Mouse (Mus musculus) forebrain, embryonic 10.5 days (tissue): Measurements from ENCODE around the gene Cd164. TPM values are rescaled to one million over a fixed set of nuclear protein-coding genes. Genes with fewer than 3 reads are reported as not detected.
A peak's percentile ranks its signal among the peaks of the same experiment; 100 is the strongest.

Experiments
- DNase-seq: peaks from one replicate; pipeline ENCODE4 v3.0.0-alpha.2; 2017; ENCODE audit warnings: low spot score; ENCODE audit errors: extremely low spot score
- H3K27ac ChIP-seq: fragments of 300-500 bp; sonication (generic); 2 replicates; pipeline ENCODE4 v1.5.1; 2016; ENCODE audit warnings: mild to moderate bottlenecking
- H3K27me3 ChIP-seq: fragments of 300-500 bp; sonication (generic); 2 replicates; pipeline ENCODE4 v1.6.1; 2016; ENCODE audit warnings: mild to moderate bottlenecking; ENCODE audit not compliant: poor library complexity, severe bottlenecking
- H3K36me3 ChIP-seq: fragments of 300-500 bp; sonication (generic); replicated peaks from 2 replicates; pipeline ENCODE4 v1.6.1; 2016; ENCODE audit warnings: mild to moderate bottlenecking, moderate library complexity
- H3K4me1 ChIP-seq: fragments of 300-500 bp; sonication (generic); 2 replicates; pipeline ENCODE4 v1.6.1; 2016
- H3K4me3 ChIP-seq: fragments of 300-500 bp; sonication (generic); 2 replicates; pipeline ENCODE4 v1.5.1; 2016; ENCODE audit warnings: mild to moderate bottlenecking, moderate library complexity
- H3K9me3 ChIP-seq: fragments of 300-500 bp; sonication (generic); 2 replicates; pipeline ENCODE4 v1.6.1; 2016; ENCODE audit warnings: mild to moderate bottlenecking, moderate library complexity
- WGBS: fragments of 180-500 bp; shearing (Covaris S2); methylation state at CpG from one replicate; pipeline ENCODE4 v1.1.7; 2016; 5-methylcytosine and 5-hydroxymethylcytosine counted together
- polyA plus RNA-seq: library from polyadenylated mRNA; unstranded; fragments of >200 nt; fragmentation: Nextera tagmentation; extraction: Ambion mirVana; gene quantifications from 2 replicates; pipeline ENCODE4 v1.2.1, GENCODE M21; 2016

Gene Cd164
- polyA plus RNA-seq, result 125 and 129 TPM in 2 replicates

DNA sequence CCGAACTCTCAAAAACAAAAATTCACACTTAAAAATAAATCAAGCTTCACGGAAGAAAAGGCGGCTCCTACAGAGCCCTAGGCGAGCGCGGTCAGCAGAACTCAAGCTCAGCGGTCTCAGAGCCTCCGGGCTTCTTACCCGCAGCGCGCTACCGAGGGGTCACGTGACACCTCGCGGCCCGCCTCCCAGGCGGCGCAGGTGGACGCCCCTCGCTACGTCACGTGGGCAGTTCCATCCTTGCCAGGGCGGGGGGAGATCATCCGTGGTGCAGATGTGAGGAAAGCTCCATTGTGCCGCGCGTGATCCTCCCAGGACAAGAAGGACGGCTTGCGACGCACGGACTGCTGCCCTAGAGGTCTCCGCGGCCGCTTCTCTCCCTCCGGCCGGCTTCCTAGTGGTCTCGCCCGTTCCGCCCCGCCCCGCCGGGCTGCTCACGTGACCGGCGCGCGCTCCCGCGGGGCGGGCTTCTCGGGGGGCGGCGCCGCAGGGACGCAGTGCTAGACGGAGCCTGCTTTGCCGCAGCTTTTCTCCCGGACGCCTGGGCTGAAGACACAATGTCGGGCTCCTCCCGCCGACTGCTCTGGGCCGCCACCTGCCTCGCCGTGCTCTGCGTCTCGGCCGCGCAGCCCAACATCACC is at the start of gene Cd164:
Gene Cd164 (plus strand): TSS at position 434 of the 638 bp plus-strand sequence.
- peak within 1 kb of the TSS; percentile 99 for H3K27ac ChIP-seq
- H3K9me3 ChIP-seq, result no peaks in the 10 kb centered on the region
- H3K36me3 ChIP-seq, result peaks cover 17% of the 10 kb centered on the region
- peak; percentile 94 for DNase-seq
- H3K27me3 ChIP-seq, result no peaks in the 10 kb centered on the region
- H3K4me3 ChIP-seq, result peak within 1 kb of the TSS; percentile 94
- H3K4me1 ChIP-seq, result peaks cover 36% of the 10 kb centered on the region
- WGBS, result under 1% methylated on average over 69 of the region's 69 CpGs

DNA sequence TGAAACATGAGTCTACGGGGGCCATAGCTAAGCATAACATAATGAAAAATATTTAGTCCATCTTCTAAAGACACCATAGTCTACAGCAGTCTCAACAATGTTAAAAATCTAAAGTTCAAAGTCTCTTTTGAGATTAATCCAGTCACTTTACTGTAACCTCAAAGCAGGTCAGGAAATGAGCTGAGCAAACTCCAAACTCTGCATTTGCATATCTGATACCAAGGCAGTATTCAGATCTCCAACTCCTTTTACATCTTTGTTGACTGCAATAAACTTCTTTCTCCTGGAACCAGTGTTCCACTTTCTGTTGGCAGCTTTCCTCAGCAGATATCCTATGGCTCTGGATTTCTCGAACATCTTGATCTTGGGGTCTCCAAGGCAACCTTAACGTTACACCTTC is 48.5 kb upstream of the Cd164 start:
- DNase-seq, result no peak
- Histone ChIP-seq H3K36me3 (peaks cover 12% of the 10 kb centered on the region), H3K9me3 (no peaks in the 10 kb centered on the region), H3K27me3 (no peaks in the 10 kb centered on the region), H3K4me3 (no peak overlapping the region), H3K4me1 (peaks cover 10% of the 10 kb centered on the region), H3K27ac (no peak overlapping the region)
- 92% methylated on average over 3 of the region's 3 CpGs for WGBS

DNA sequence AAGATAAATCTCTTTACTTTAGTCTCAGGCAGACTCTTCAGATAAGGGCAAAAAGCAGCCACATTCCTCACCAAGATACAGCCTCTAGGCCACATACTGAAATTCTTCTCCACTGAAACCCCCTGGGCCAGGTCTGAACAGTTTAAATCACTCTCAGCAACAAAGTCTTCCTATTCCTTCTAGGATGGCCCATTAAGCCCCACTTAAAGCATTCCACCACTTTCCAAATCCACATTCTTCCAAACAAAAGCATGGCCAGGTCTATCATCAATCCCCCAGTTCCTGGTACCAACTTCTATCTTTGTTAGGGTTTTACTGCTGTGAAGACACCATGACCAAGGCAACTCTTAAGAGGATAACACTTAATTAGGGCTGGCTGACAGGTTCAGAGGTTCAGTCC is 46.7 kb upstream of the Cd164 start:
- Histone ChIP-seq H3K27ac (no peak overlapping the region), H3K4me3 (no peak overlapping the region), H3K4me1 (peaks cover 23% of the 10 kb centered on the region), H3K9me3 (no peaks in the 10 kb centered on the region), H3K27me3 (no peaks in the 10 kb centered on the region), H3K36me3 (no peaks in the 10 kb centered on the region; the same call in 1 of the 2 replicates)
- DNase-seq, result no peak

DNA sequence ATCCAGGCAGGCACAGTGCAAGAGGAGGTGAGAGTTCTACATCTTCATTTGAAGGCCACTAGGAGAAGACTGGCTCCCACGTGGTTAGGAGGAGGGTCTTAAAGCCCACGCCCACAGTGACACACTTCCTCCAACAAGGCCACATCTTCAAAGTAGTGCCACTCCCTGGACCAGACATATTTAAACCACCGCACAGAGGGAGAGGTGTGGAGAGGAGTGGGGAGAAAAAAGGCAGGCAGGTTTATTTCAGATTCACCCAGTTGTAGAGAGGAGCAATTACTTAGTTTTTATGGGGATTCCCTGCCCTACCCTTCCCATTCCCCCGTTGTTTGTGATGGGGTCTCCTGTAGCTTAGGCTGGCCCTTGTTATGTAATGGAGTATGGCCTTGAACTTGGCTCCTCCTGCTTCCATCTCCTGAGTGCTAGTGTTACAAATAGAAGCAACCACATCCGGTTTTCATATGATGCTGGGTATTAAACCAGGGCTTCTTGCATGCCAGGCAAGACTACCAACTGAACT is 46.2 kb upstream of the Cd164 start:
- peaks cover under 1% of the 10 kb centered on the region; the same call in 1 of the 2 replicates for H3K36me3 ChIP-seq
- no peak for DNase-seq
- WGBS, result 84% methylated on average over 5 of the region's 5 CpGs

DNA sequence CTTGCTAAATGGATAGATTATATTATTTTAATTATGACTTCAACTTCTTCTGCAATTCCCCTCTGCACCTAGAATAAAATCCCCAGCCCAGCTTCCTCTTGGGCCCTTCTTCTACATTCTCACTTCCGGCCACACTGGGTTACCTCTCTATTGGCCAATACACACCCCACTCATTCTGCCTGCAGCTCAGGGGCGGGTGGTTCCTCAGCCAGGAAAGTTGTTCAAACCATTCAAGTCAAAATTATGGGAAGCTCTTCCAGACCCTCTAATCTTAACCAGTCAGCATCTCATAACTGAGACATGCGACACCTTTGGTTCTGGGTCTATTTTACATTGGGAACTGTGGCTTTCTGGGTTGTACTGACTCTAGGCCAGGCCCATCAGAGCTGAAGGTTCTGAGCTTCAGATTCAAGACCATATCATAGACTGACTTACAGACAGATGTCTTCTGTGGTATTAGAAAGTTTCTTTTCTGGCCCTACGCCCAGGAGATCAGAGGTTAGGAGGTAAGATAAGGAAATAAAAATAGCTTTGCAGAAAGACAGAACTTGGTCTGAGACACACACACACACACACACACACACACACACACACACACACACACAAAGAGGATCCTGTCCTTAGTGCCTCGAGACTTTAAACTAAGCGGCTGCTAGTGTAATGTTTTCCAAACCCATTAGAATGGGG is 45.3 kb upstream of the Cd164 start:
- H3K27ac ChIP-seq, result no peak overlapping the region
- no peak overlapping the region for H3K4me3 ChIP-seq
- WGBS, result 85% methylated on average over 6 of the region's 6 CpGs

More for the DNA sequence above, 46.2 kb upstream of the Cd164 start:
- no peaks in the 10 kb centered on the region for H3K27me3 ChIP-seq
- H3K4me3 ChIP-seq, result no peak overlapping the region
- H3K4me1 ChIP-seq, result peaks cover 27% of the 10 kb centered on the region
- no peaks in the 10 kb centered on the region for H3K9me3 ChIP-seq
- H3K27ac ChIP-seq, result no peak overlapping the region

DNA sequence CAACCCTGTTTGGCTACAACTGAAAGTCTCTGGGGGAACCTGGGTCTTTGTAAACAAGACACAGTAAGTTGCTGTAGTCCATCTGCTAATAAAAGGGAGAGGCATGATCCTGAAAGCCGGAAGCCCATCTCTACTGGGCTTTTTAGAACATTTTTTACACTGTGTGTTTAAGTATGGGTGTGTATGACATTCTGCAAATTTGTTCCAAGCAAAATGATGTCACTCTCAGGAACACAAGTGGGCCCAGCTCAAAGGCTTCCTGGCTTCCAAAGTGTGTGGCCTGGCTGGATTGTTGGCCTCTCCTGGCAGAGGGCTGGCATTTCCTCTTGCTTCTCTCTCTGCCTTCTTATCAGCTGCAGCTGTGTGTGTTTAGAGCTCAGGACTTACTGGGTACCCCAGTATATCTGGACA is 44.2 kb upstream of the Cd164 start:
- Histone ChIP-seq H3K9me3 (no peaks in the 10 kb centered on the region), H3K36me3 (peaks cover 20% of the 10 kb centered on the region), H3K4me1 (peaks cover 32% of the 10 kb centered on the region), H3K4me3 (no peak overlapping the region), H3K27me3 (no peaks in the 10 kb centered on the region), H3K27ac (no peak overlapping the region)
- DNase-seq, result no peak
- 80% methylated on average over 1 of the region's 1 CpGs for WGBS

More for the DNA sequence above, 45.3 kb upstream of the Cd164 start:
- Histone ChIP-seq H3K9me3 (no peaks in the 10 kb centered on the region), H3K4me1 (peaks cover 32% of the 10 kb centered on the region), H3K36me3 (peaks cover 9% of the 10 kb centered on the region), H3K27me3 (no peaks in the 10 kb centered on the region)
- DNase-seq, result no peak

DNA sequence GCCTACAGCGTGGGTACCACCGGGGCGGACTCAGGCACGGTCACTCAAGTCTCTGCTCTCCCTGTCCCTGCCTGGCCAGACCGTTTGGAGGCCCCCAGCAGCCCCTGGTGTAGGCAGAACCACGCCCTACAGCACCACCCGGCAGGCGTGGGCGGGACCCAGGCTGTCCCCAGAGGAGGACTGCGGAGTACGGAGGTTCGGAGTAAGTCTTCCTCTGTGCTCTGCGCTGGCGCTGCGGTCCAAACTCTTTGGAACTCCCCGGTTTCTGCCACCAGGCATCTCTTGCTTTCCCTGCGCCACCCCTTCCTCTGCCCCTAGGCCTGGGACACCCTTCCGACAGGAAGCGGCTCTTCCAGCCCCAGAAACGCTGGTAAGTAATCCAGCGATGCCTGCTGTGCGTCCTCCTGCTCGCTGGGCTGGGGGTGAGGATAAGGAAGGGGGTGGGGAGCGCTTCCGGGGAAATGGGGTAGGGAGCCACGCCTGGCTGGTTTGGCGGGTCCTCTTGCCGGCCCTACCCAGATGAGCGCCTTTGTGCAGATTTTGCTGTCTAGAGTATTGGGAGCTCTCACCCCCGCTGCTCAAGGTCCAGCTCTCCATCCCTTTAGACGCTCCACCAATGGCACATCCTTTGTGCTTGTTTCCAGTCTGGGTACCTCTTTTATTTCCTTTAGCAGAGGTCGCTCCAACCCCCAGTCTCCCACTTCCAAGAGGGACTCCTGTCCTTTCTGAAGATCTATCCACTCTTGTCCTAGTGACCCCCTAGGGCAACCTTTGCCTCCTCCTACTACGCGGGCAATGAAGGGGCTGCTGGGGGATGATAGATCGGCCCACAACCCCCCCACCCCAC is 42.8 kb upstream of the Cd164 start, which contains the start of gene Mical1:
Gene Mical1 (plus strand): TSS at position 144 of the 847 bp plus-strand sequence.
- Histone ChIP-seq H3K27me3 (no peaks in the 10 kb centered on the region), H3K9me3 (no peaks in the 10 kb centered on the region), H3K4me1 (peaks cover 37% of the 10 kb centered on the region), H3K36me3 (peaks cover 34% of the 10 kb centered on the region), H3K4me3 (peak within 1 kb of the TSS; percentile 76), H3K27ac (peak within 1 kb of the TSS; percentile 93)
- 0% methylated on average over 35 of the region's 35 CpGs for WGBS
- peak; percentile 72 for DNase-seq

DNA sequence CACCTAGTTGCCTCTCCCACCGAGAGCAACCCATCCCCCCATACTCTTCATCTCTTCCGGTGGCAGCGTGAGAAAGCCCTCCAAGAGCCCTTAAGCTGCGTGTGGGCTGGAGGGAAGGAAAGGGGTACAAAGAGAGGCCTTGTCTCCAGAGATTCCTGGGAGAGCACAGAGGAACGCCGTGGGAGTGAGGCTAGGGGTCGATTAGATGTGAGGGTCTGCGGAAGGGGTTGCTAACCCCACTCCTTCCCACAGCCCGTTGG is 42.3 kb upstream of the Cd164 start:
- Histone ChIP-seq H3K27me3 (no peaks in the 10 kb centered on the region), H3K4me3 (peak overlapping the region; percentile 76), H3K9me3 (no peaks in the 10 kb centered on the region), H3K27ac (peak overlapping the region; percentile 93), H3K4me1 (peaks cover 39% of the 10 kb centered on the region), H3K36me3 (peaks cover 39% of the 10 kb centered on the region)
- DNase-seq, result peak; percentile 74
- 0% methylated on average over 9 of the region's 9 CpGs for WGBS

DNA sequence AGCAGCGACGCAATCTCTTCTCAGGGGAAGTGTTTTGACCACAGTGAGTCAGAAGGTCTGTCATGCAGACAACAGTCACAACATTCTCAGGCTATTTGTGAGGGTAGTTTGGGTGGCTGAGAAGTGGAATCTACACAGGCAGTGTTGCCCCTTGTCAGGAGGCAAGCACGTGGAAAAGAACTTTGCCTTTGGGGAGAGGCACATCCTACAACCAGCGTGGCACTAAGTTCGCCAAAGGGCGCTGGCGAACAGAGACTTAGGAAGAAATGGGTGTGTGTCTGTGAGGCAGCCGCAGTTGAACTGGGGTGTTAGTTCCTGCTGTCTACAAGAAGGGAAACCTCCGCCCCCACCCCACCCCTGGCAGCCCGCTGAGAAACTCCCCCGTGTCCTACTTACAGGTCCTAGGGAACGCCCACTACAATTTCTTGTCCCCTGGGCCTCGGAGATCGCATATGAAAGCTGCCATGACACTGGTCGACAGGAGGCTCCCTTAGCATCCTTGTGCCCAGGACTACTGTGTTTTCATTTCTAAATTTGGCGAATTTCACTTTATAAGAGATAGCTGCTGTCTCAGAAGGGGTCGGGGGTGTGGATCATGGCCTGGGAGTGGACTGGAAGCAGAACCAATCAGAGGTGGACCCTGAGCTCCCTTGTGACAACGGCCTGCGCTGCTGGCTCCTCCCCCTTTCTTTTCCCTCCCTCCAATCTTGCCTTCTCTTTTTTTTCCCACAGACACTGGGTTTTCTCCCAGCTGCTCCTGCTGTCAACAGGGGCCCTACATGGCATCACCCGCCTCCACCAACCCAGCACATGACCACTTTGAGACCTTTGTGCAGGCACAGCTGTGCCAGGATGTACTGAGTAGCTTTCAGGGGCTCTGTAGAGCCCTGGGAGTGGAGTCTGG is 41.7 kb upstream of the Cd164 start:
- Histone ChIP-seq H3K27me3 (no peaks in the 10 kb centered on the region), H3K27ac (peak overlapping the region; percentile 93), H3K4me1 (peaks cover 39% of the 10 kb centered on the region), H3K36me3 (peaks cover 45% of the 10 kb centered on the region), H3K9me3 (no peaks in the 10 kb centered on the region), H3K4me3 (peak overlapping the region; percentile 76)
- peak; percentile 68 for DNase-seq
- WGBS, result under 1% methylated on average over 20 of the region's 20 CpGs

DNA sequence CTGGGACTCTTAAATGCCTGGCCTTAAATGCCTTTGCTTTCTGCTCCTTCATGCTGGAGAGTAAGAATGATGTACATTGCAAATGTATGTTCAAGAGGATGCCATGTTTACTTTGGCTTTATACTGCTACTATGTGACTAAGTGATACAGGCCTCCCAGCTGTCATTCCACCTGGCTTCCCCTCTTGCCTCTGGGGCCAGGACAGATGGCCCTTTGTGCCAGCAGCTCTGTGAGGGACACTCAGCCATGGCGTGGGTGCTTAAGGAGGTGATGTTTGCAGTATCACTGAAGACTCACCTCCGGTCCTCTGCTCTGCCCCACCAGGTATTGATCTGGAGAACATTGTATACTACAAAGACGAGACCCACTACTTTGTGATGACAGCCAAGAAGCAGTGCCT is 39.3 kb upstream of the Cd164 start:
- no peak for DNase-seq
- H3K27ac ChIP-seq, result no peak overlapping the region
- H3K36me3 ChIP-seq, result peaks cover 70% of the 10 kb centered on the region
- no peaks in the 10 kb centered on the region for H3K9me3 ChIP-seq
- H3K4me1 ChIP-seq, result peaks cover 39% of the 10 kb centered on the region
- H3K27me3 ChIP-seq, result no peaks in the 10 kb centered on the region
- WGBS, result 93% methylated on average over 3 of the region's 3 CpGs
- no peak overlapping the region for H3K4me3 ChIP-seq

DNA sequence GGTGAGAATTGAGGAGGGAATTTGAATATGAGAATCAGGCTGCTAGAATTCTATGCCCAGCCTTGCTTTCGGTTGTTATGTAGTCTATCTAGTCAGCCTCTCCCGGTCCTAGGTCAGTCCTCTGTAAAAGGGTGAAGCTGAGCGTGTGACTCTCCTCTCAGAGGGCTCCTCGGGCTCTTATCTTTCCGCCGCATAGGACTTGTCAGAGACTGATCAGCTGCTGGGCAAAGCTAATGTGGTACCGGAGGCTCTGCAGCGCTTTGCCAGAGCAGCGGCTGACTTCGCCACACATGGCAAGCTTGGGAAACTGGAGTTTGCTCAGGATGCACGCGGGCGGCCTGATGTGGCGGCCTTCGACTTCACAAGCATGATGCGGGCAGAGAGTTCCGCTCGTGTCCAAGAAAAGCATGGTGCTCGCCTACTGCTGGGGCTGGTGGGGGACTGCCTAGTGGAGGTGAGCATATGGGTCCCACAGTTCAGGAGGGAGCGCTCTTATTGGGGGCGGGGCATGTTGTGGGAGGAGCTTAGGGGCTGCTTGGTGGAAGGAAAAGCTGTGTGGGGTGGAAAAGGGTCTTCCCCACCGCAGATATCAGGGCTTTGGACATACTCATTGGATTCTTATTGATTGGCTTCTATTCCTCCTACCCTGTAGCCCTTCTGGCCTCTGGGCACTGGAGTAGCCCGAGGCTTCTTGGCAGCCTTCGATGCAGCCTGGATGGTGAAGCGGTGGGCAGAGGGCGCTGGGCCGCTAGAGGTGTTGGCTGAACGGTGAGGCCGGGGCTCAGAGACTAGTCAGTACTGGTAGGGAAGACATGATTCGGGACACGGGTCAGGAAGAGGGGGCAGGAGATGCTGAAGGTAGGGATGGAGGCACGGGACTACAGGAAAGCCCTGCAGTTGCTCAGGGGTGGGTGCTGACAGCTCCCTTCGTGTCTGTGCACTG is 38.0 kb upstream of the Cd164 start:
- DNase-seq, result no peak
- H3K27ac ChIP-seq, result no peak overlapping the region
- H3K9me3 ChIP-seq, result no peaks in the 10 kb centered on the region
- no peaks in the 10 kb centered on the region for H3K27me3 ChIP-seq
- WGBS, result 74% methylated on average over 33 of the region's 33 CpGs
- peaks cover 82% of the 10 kb centered on the region for H3K36me3 ChIP-seq
- peaks cover 29% of the 10 kb centered on the region for H3K4me1 ChIP-seq
- no peak overlapping the region for H3K4me3 ChIP-seq
